Mouse (Mus musculus): ENCODE measurements around the gene Capns1. TPM values are rescaled to one million over a fixed set of nuclear protein-coding genes. Genes with fewer than 3 reads are reported as not detected.
"Not testable (repeated sequence)": the region's sequence is repeated elsewhere in the genome, so short reads cannot be mapped to it uniquely, and the experiment has no call there.

Gene Capns1
- polyA plus RNA-seq, 1 experiment = 622 TPM

- no peak overlapping the region for H3K4me2 ChIP-seq (ENCODE audit: low read depth)
- no peaks in the 10 kb centered on the region for H3K36me3 ChIP-seq (ENCODE audit: control insufficient read depth, insufficient read depth)
- no peak for TF ChIP-seq POLR2A (IDR thresholded peaks at IDR 0.05; ENCODE audit: insufficient read length, low read depth)
- TF ChIP-seq USF1 (IDR thresholded peaks at IDR 0.05; ENCODE audit: low read depth) = no peak
- no peak for TF ChIP-seq E2F4 (IDR thresholded peaks at IDR 0.05; ENCODE audit: insufficient read depth)
- TF ChIP-seq MYOD1 (IDR thresholded peaks at IDR 0.05; ENCODE audit: control insufficient read depth in 1 of 3, insufficient read length in 2 of 3, low read depth in 2 of 3) = no peak
- TF ChIP-seq CEBPB (IDR thresholded peaks at IDR 0.05; ENCODE audit: insufficient read depth, poor library complexity, severe bottlenecking) = no peak
- TF ChIP-seq REST (IDR thresholded peaks at IDR 0.05; ENCODE audit: insufficient read depth, insufficient read length) = no peak
- TF ChIP-seq POLR2AphosphoS2 (IDR thresholded peaks at IDR 0.05; ENCODE audit: insufficient read length, low read depth) = no peak
- no peak for TF ChIP-seq TCF12 (IDR thresholded peaks at IDR 0.05; ENCODE audit: insufficient read depth, poor library complexity, severe bottlenecking)
- TF ChIP-seq MYOG (IDR thresholded peaks at IDR 0.05; ENCODE audit: control insufficient read depth in 1 of 3, insufficient read depth in 1 of 3, insufficient read length in 2 of 3, low read depth in 2 of 3) = no peak
- no peak for TF ChIP-seq MAX (IDR thresholded peaks at IDR 0.05; ENCODE audit: low read depth)
- TF ChIP-seq SRF (IDR thresholded peaks at IDR 0.05; ENCODE audit: control insufficient read depth, insufficient read length, low read depth) = no peak
- TF ChIP-seq TCF3 (IDR thresholded peaks at IDR 0.05; ENCODE audit: insufficient read length, low read depth) = no peak
- no peak overlapping the region for H3ac ChIP-seq (ENCODE audit: control insufficient read depth, insufficient read length)
- no peaks in the 10 kb centered on the region for H3K79me2 ChIP-seq (ENCODE audit: control insufficient read depth, insufficient read depth)
- H3K27me3 ChIP-seq (ENCODE audit: control insufficient read depth, insufficient read depth, insufficient read length) = no peaks in the 10 kb centered on the region
- no peak overlapping the region for H3K4me3 ChIP-seq
Observed at GRCm38 (mm10) chr7:30202895-30203690, 4.5 kb upstream of the Capns1 start.

DNA sequence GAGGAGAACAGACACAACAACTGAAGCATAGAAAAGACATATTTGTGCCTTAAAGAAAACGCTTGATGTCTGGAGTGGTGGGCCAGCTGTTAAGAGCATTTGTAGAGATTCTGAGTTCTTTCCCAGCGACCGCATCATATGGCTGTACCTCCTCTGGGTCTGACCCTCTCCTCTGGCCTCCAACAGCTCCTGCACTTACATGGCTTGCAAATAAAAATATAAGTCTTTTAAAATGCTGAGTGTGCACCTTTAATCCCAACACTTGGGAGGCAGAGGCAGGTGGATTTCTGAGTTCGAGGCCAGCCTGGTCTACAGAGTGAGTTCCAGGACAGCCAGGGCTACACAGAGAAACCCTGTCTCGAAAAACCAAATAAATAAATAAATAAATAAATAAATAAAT, 2.0 kb upstream of the Capns1 start:
- H3K4me3 ChIP-seq; H3K36me3 ChIP-seq (ENCODE audit: control insufficient read depth, insufficient read depth); H3K4me2 ChIP-seq (ENCODE audit: low read depth); H3K79me2 ChIP-seq (ENCODE audit: control insufficient read depth, insufficient read depth); H3ac ChIP-seq (ENCODE audit: control insufficient read depth, insufficient read length); H3K27me3 ChIP-seq (ENCODE audit: control insufficient read depth, insufficient read depth, insufficient read length): not testable (repeated sequence)

GRCm38 (mm10) chr7:30200200-30200599, 1.6 kb upstream of the Capns1 start:
- no peak overlapping the region for H3K4me2 ChIP-seq (ENCODE audit: low read depth)
- no peaks in the 10 kb centered on the region for H3K27me3 ChIP-seq (ENCODE audit: control insufficient read depth, insufficient read depth, insufficient read length)
- H3K36me3 ChIP-seq (ENCODE audit: control insufficient read depth, insufficient read depth) = no peaks in the 10 kb centered on the region
- no peak overlapping the region for H3K4me3 ChIP-seq
- H3ac ChIP-seq (ENCODE audit: control insufficient read depth, insufficient read length) = no peak overlapping the region
- TF ChIP-seq REST (IDR thresholded peaks at IDR 0.05; ENCODE audit: insufficient read depth, insufficient read length) (no peak), TCF3 (IDR thresholded peaks at IDR 0.05; ENCODE audit: insufficient read length, low read depth) (no peak), CEBPB (IDR thresholded peaks at IDR 0.05; ENCODE audit: insufficient read depth, poor library complexity, severe bottlenecking) (no peak), USF1 (IDR thresholded peaks at IDR 0.05; ENCODE audit: low read depth) (no peak), SRF (IDR thresholded peaks at IDR 0.05; ENCODE audit: control insufficient read depth, insufficient read length, low read depth) (no peak), TCF12 (IDR thresholded peaks at IDR 0.05; ENCODE audit: insufficient read depth, poor library complexity, severe bottlenecking) (no peak), POLR2A (IDR thresholded peaks at IDR 0.05; ENCODE audit: insufficient read length, low read depth) (no peak), MYOD1 (IDR thresholded peaks at IDR 0.05; ENCODE audit: control insufficient read depth in 1 of 3, insufficient read length in 2 of 3, low read depth in 2 of 3) (no peak), MYOG (IDR thresholded peaks at IDR 0.05; ENCODE audit: control insufficient read depth in 1 of 3, insufficient read depth in 1 of 3, insufficient read length in 2 of 3, low read depth in 2 of 3) (no peak), E2F4 (IDR thresholded peaks at IDR 0.05; ENCODE audit: insufficient read depth) (no peak), POLR2AphosphoS2 (IDR thresholded peaks at IDR 0.05; ENCODE audit: insufficient read length, low read depth) (no peak), MAX (IDR thresholded peaks at IDR 0.05; ENCODE audit: low read depth) (no peak)
- no peaks in the 10 kb centered on the region for H3K79me2 ChIP-seq (ENCODE audit: control insufficient read depth, insufficient read depth)

DNA sequence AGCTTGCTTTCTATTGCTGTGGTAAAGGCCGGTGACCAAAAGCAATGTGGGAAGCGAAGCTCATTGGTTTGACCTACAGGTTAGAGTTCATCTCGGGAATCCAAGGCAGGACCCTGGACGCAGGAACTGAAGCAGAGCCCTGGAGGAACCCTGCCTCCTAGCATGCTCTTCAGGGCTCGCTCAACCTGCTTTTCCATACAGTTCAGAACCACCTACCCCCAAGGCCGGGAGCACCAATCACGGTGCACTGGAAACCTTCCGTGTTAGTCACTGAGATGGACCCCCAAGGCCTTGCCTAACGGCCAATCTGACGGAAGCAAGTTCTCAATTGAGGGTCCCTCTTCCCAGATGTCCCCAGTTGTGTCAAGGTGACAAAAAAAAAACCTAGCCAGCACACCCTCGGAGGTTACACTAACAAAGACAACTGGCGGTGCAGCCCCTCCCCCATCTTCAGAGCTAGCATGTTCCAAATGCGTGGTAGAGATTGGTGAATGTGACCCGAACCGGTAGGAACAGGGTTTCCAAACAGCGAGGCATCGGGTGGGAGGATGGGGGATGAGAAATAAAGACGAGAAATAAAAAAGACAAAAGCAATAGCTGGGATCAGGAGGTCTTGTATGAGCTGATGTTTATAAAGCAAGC, 1.0 kb upstream of the Capns1 start:
- H3K4me2 ChIP-seq (ENCODE audit: low read depth) = no peak overlapping the region
- peaks cover under 1% of the 10 kb centered on the region for H3K79me2 ChIP-seq (ENCODE audit: control insufficient read depth, insufficient read depth)
- no peaks in the 10 kb centered on the region for H3K27me3 ChIP-seq (ENCODE audit: control insufficient read depth, insufficient read depth, insufficient read length)
- no peak for TF ChIP-seq TCF12 (IDR thresholded peaks at IDR 0.05; ENCODE audit: insufficient read depth, poor library complexity, severe bottlenecking)
- TF ChIP-seq TCF3 (IDR thresholded peaks at IDR 0.05; ENCODE audit: insufficient read length, low read depth) = no peak
- no peak for TF ChIP-seq MYOD1 (IDR thresholded peaks at IDR 0.05; ENCODE audit: control insufficient read depth in 1 of 3, insufficient read length in 2 of 3, low read depth in 2 of 3)
- TF ChIP-seq POLR2A (IDR thresholded peaks at IDR 0.05; ENCODE audit: insufficient read length, low read depth) = no peak
- no peak for TF ChIP-seq SRF (IDR thresholded peaks at IDR 0.05; ENCODE audit: control insufficient read depth, insufficient read length, low read depth)
- TF ChIP-seq POLR2AphosphoS2 (IDR thresholded peaks at IDR 0.05; ENCODE audit: insufficient read length, low read depth) = no peak
- no peak for TF ChIP-seq USF1 (IDR thresholded peaks at IDR 0.05; ENCODE audit: low read depth)
- no peak for TF ChIP-seq MYOG (IDR thresholded peaks at IDR 0.05; ENCODE audit: control insufficient read depth in 1 of 3, insufficient read depth in 1 of 3, insufficient read length in 2 of 3, low read depth in 2 of 3)
- TF ChIP-seq MAX (IDR thresholded peaks at IDR 0.05; ENCODE audit: low read depth) = no peak
- TF ChIP-seq REST (IDR thresholded peaks at IDR 0.05; ENCODE audit: insufficient read depth, insufficient read length) = no peak
- no peak for TF ChIP-seq E2F4 (IDR thresholded peaks at IDR 0.05; ENCODE audit: insufficient read depth)
- TF ChIP-seq CEBPB (IDR thresholded peaks at IDR 0.05; ENCODE audit: insufficient read depth, poor library complexity, severe bottlenecking) = no peak
- H3K4me3 ChIP-seq = no peak overlapping the region
- H3ac ChIP-seq (ENCODE audit: control insufficient read depth, insufficient read length) = no peak overlapping the region
- no peaks in the 10 kb centered on the region for H3K36me3 ChIP-seq (ENCODE audit: control insufficient read depth, insufficient read depth)
